Mouse (Mus musculus) kidney, postnatal 14 days (tissue): ENCODE data around the gene Ring1.
"Not testable (repeated sequence)": the region's sequence is repeated elsewhere in the genome, so short reads cannot be mapped to it uniquely, and the experiment has no call there.

ENCODE experiments used
- DNase-seq: peaks from one replicate; pipeline ENCODE4 v3.0.0; 2022; ENCODE audit warnings: mixed read lengths

The Ring1 gene

DNA sequence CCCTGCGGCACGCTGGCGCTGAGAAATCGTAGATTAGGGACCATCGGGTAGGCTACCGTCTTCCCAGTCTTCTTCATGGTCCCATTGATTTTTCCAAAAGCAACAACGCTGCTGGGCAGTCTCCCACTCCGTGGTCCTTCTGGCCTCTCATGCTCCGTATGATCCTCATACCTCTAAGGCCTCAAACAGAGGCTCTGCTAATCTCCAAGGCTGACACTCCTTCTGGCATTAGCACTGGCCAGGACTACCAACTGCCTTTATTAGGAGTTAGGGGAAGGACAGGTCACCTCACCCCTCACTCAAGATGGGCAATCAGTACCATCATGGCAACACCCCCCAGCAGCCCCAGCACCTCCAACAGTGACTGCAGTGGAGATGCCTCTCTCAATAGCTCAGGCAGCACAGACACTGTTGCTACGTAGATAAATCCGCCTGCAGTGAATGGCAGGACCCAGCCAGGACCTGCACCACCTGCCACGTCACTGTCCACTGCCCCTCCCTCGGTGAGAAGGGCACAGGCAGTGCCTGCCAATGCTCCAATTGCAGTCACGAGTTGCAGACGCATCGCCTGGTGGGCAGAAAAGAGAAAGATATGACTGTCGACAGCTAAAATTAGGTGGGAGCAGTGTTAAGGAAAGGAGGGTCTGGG is 4.1 kb upstream of the Ring1 start:
- DNase-seq = no peak

DNA sequence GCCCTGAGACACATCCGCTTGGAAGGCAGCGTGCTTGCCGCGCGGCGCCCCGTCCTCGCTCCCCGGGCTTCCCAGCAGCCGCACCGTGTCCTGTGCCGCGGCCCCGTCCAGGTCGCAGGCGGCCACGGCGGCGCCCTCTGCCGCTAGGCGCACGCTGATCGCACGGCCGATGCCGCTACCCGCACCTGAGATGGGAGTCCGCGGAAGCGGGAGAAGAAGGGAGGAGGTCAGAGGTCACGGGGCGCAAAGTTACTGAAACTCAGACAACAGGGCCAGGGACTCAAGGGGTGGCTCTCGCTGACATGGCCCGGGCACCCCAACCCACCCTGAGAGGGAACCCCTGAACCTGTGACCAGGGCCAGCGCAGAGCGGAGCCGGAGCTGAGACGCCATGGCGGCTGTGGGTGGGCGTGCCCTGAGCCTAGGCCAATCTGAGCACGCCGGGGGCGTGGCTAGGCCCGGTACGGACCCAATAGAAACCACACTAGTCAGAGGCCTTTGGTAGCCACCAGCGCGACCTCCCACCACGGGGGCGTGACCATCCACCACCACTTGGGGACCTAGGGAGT is 3.3 kb upstream of the Ring1 start, which contains the start of gene H2-Ke6:
Gene H2-Ke6 (minus strand): TSS at position 405 of the 568 bp plus-strand sequence.
- peak; percentile 97 for DNase-seq

- DNase-seq = peak; percentile 24
Measured at GRCm38 (mm10) chr17:34026917-34027655, 2.6 kb upstream of the Ring1 start.

GRCm38 (mm10) chr17:34026221-34026620 is 1.7 kb upstream of the Ring1 start:
- no peak for DNase-seq

DNA sequence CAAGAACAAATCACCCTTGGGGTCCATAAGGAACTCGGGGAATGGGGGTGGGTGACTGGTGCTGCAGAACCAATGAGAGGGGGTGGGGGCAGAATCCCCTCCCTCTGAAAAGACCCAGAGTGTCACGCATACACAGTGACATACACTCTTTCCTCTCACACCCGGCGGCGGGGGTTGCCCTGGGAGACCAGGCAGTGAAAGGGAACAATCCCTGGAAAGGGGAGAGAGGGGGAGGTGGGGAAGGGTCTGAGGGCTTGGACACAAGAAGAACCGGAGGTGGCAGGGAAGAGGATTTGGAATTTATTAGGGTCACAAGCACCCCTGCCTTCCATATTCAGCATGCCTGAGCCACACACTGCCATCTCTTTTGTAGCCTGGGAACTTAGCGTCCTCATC is 1.3 kb upstream of the Ring1 start:
- no peak for DNase-seq

DNA sequence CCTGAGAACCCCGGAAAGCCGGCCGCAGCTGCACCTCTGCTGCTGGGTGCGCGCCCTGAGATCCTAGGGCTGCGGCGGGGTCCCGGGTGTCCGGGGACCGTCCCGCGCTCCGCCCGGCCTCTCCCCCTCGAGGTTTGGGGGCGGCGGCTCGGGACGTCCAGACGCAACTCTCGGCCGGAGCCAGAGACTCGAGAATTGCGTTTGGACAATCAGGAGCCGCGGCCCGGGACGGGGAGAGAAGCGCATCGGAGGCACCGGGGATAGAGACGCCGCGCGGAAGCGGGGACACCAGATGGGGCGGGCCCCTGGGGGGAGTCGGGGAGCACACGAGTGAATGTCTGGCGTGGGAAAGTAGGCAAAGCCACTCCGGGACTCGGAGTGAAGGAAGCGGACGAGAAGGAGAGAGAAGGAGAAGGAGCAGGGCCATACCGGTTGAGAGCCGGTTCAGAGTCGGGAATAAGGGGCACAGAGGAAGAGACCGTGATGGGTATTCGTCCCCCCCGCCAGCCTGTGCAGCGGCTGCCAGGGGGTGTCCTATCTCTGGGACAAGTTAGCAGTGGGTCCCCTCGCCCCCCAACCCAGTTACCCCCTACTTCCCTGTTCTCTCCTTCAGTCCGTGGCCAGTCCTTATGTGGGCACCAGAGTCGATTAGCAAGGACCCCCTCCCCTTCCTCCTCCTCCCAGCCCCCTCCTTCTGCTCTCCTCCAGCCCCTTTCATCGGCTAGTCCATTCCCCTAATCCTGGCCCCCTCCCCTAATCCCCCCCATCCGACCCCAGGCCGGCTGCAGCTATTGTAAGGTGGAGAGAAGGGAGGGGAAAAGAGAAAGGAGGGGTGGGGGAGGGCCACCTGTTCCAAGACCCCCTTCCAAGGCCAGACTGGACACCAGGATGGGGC is 628 bp upstream of the Ring1 start:
- DNase-seq = no peak

DNA sequence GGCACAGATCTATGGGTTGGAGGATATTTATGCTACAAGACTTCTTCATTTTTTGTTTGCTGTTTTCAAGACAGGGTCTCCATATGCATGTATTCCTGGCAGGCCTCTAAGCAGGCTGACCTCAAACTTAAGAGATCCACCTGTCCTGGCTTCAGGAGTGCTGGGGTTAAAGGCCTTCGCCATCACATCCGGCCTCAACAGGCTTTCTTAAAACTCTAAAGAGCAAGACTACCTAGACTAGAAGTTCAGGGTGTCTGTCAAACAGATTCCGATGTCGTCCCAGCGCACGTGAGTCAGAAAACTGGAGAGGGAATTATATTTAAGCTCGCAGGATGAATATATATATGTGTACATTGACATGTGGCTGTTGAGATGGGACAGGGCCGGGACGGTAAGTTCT is 802 bp downstream of the Ring1 start:
- DNase-seq = no peak

DNA sequence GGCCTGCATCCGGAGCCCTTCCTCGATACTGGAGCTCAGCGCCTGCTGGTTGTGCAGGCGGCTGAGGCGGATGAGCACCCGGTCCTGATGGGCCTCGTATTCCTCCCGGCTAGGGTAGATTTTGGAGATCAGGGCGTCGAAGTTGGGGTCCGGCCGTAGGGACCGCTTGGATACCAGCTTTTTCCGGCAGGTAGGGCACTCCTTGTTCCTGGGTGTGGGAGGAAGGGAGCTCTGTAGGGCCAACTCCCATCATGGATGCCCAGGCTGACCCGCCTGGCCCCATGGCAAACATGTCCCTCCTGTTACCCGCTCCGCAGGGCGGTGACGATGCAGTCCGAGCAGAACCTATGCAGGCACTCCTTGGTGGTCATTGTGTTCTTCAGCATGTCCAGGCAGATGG is 1.5 kb downstream of the Ring1 start:
- DNase-seq = no peak

- DNase-seq = no peak
Measured at GRCm38 (mm10) chr17:34022414-34022783, 2.1 kb downstream of the Ring1 start.

DNA sequence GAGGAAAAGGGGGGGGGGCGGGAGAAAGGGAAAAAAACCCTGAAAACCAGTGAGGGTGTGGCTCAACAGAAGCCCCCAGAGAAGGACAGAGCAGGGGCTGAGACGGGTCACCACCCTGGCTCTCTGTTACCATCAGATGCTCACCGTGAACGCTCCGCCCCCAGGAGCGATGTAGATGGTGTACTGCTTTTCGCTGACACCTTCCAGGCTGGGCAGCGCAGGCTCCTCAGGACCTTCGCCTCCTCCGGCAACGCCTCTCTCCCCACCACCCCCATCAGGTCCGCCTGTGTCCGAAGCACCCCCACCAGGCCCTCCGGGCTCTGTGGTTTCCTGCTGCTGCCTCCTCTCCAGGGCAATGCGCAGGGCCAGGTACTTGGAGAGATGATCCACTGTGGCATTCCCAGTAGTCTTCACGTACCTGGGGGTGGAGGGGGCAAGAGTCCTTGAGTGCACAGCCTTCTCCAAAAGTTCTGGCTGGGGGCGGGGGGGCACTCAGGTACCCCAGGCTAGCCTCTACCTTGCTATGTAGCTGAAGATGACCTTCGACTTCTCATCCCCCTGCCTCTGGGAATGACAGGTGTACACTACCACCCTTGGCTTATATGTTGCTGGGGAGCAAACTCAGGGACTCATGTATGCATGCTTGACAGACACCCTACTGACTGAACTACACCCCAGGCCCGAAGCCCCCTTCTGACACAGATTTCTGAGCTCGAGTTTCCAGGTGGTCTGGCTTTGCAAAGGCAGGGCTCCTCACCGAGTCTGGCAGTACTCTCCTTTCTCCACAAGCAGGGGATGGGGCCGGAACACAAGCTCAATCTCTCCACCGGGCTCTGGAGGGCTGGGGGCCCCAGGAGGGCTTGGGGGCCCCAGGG is 2.7 kb downstream of the Ring1 start:
- DNase-seq = no peak

GRCm38 (mm10) chr17:34013436-34013835 is 11.0 kb downstream of the Ring1 start:
- DNase-seq = no peak

DNA sequence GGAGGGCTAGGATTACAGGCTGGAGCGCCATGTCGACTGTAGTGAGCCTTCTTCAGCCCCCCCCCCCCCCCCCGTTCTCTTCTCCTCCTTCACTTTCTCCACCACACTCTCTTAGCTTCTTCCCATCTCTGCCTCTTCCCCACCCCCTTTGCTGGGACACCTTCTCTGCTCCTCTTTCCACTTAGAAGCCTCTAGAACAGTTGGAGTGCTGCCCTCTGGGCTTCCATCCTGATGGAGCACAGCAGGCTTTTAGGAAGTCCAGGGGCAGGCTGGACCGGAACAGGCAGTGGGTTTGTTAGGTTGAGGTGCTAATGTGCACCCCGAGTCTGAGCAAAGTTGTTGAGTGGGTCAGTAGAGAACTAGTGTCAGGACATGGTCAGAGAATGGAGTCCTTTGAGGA is 14.3 kb downstream of the Ring1 start:
- no peak for DNase-seq

GRCm38 (mm10) chr17:34006570-34006969 is 17.9 kb downstream of the Ring1 start:
- no peak for DNase-seq

- DNase-seq = no peak
Measured at GRCm38 (mm10) chr17:34003426-34003825, 21.1 kb downstream of the Ring1 start.

- DNase-seq = not testable (repeated sequence)
Measured at GRCm38 (mm10) chr17:34000796-34001195, 23.7 kb downstream of the Ring1 start.

DNA sequence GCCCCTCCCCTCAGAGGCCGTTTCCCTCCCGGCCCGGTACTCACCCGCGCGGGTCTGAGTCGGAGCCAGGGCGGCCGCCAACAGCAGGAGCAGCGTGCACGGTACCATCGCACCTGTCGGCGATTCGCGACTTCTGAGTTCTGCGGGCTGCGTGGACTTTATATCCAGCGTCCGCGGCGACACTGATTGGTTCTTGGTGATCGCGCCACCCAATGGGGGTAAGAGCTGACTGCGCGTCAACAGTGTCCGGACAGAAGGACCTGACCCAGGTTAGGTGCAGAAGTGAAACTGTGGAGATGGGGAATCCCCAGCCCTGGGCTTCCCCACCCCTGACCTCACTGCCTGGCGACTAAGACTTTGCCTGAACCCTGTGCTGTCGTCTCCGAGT is 24.3 kb downstream of the Ring1 start, which contains the start of gene H2-K1:
Gene H2-K1 (minus strand): TSS at position 198 of the 388 bp plus-strand sequence.
- peak; percentile 94 for DNase-seq

GRCm38 (mm10) chr17:33999341-34000149 is 24.9 kb downstream of the Ring1 start:
- DNase-seq = peak; percentile 37

GRCm38 (mm10) chr17:33998697-33999096 is 25.8 kb downstream of the Ring1 start:
- not testable (repeated sequence) for DNase-seq

DNA sequence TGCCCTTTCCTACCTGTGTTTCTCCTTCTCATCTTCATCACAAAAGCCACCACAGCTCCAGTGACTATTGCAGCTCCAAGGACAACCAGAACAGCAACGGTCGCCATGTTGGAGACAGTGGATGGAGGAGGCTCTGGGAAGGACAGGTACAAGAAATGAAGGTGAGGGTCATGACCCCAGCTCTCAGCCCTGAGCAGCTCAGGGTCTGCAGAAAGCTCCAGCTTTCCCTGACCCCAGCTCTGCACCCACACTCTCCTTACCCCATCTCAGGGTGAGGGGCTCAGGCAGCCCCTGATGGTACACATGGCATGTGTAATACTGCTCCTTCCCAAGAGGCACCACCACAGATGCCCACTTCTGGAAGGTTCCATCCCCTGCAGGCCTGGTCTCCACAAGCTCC is 27.5 kb downstream of the Ring1 start:
- DNase-seq = not testable (repeated sequence)

DNA sequence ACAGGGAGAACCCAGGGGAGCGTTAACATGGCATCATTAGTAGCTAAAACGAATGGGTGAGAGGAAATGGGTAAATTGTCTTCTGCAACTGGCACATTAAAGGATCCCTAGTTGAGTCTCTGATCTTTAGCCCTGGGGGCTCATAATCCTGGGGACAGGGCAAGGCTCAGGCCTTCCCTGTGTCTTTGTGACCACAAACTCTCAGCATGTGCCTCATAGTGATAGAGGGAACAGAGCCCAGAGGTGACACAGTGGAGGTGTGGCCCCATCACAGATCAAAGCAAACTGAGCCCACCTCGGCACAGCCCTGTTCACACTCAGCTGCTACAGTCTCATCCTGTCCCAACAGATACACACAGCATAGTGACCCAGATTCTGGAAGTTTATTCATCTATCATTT is 28.8 kb downstream of the Ring1 start:
- DNase-seq = no peak

- DNase-seq = no peak
Measured at GRCm38 (mm10) chr17:33994959-33995358, 29.5 kb downstream of the Ring1 start.
